Mouse (Mus musculus): ENCODE measurements around the gene Ap1b1. TPM values are rescaled to one million over a fixed set of nuclear protein-coding genes. Genes with fewer than 3 reads are reported as not detected.

Ap1b1 gene
- polyA plus RNA-seq, 1 experiment from 2014 or later = 105 TPM

DNA sequence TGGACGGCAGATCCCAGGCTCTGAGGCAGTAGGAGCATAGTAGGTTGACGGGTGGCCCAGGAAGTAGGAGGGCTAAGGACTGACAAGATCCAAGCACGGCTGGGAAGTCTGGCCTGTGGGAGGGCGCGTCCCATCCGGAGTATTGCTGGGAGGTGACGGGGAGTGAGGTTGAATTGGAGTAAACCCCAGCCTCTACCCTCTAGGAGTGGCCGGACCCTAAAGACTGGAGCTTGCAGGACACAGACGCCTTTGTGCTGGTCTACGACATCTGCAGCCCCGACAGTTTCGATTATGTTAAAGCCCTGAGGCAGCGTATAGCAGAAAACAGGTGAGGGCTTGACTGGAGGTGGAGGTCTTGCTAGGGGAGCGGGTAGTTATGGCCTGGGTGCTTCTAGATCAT lies 72.6 kb downstream of the Ap1b1 start:
- H3K36me3 ChIP-seq = no peaks in the 10 kb centered on the region; the same call in 1 of the 2 replicates
- H3K4me1 ChIP-seq (replicated peaks) = peaks cover 56% of the 10 kb centered on the region
- no peak overlapping the region for H3K27ac ChIP-seq (replicated peaks)
- H3K4me3 ChIP-seq = no peak overlapping the region
- no peaks in the 10 kb centered on the region for H3K9me3 ChIP-seq
- WGBS = 28% methylated on average over 14 of the region's 14 CpGs
- no peak for ATAC-seq (ENCODE audit: low FRiP score, low read depth)
- H3K9ac ChIP-seq = no peak overlapping the region
- H3K27me3 ChIP-seq = peaks cover 74% of the 10 kb centered on the region
- H3K4me2 ChIP-seq = no peak overlapping the region

- 11% methylated on average over 27 of the region's 27 CpGs for WGBS
- peaks cover 75% of the 10 kb centered on the region for H3K27me3 ChIP-seq
- H3K4me2 ChIP-seq = no peak overlapping the region
- no peak overlapping the region for H3K9ac ChIP-seq
- H3K36me3 ChIP-seq = no peaks in the 10 kb centered on the region; the same call in 1 of the 2 replicates
- H3K4me1 ChIP-seq (replicated peaks) = peaks cover 61% of the 10 kb centered on the region
- no peak overlapping the region for H3K4me3 ChIP-seq
- H3K27ac ChIP-seq (replicated peaks) = no peak overlapping the region
- H3K9me3 ChIP-seq = no peaks in the 10 kb centered on the region
- ATAC-seq (ENCODE audit: low FRiP score, low read depth) = no peak
These were observed 73.1 kb downstream of the Ap1b1 start for GRCm38 (mm10) chr11:5059704-5060156.

DNA sequence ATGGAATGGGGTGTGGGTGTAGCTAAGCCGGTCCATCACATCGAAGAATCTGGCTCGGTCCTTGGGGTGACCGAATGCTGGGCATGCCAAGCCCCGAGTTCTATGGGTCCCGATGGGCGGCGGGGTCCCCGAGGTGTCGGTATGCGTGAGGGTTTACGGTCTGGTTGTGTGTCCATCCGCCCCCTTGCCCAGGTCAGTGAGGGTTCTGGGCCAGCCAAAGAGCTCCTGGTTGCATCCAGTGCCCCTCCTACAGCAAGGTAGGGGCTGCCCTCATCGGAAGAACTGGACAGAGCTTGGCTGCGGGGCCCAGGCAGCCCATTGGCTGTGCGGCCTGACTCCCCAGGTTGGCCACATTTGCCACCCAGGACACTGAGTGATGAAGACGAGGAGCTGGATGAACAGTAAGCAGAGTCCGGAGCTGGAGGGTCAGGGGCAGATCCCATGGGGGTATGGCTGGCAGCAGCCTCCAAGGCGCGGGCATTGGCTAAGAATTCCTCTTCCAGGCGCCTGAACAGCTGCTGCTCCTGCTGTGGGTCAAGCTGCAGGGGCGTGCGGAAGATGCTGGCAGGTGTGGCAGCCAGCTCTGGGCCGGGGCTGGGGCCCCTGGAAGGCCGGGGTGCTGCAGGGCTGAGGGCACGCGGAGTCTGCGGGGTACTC lies 74.3 kb downstream of the Ap1b1 start:
- Histone ChIP-seq H3K4me1 (replicated peaks) (peaks cover 62% of the 10 kb centered on the region), H3K27me3 (peaks cover 69% of the 10 kb centered on the region), H3K4me3 (peak overlapping the region; percentile 28; the same call in 1 of the 2 replicates), H3K9me3 (no peaks in the 10 kb centered on the region), H3K27ac (replicated peaks) (no peak overlapping the region), H3K9ac (no peak overlapping the region), H3K36me3 (no peaks in the 10 kb centered on the region; the same call in 1 of the 2 replicates), H3K4me2 (peak overlapping the region; percentile 52)
- WGBS = 54% methylated on average over 27 of the region's 28 CpGs
- ATAC-seq (ENCODE audit: low FRiP score, low read depth) = no peak

- ATAC-seq (ENCODE audit: low FRiP score, low read depth) = no peak
- H3K27ac ChIP-seq (replicated peaks) = no peak overlapping the region
- peaks cover 64% of the 10 kb centered on the region for H3K27me3 ChIP-seq
- peak overlapping the region; percentile 28 for H3K4me3 ChIP-seq
- peaks cover 57% of the 10 kb centered on the region for H3K4me1 ChIP-seq (replicated peaks)
- H3K9me3 ChIP-seq = no peaks in the 10 kb centered on the region
- peak overlapping the region; percentile 52 for H3K4me2 ChIP-seq
- H3K9ac ChIP-seq = 0 out of 2 replicates have a peak overlapping the region, but pooled peaks have one; percentile 10
- 4% methylated on average over 57 of the region's 62 CpGs for WGBS
- no peaks in the 10 kb centered on the region; the same call in 1 of the 2 replicates for H3K36me3 ChIP-seq
These were observed 75.0 kb downstream of the Ap1b1 start for GRCm38 (mm10) chr11:5061413-5062139.

DNA sequence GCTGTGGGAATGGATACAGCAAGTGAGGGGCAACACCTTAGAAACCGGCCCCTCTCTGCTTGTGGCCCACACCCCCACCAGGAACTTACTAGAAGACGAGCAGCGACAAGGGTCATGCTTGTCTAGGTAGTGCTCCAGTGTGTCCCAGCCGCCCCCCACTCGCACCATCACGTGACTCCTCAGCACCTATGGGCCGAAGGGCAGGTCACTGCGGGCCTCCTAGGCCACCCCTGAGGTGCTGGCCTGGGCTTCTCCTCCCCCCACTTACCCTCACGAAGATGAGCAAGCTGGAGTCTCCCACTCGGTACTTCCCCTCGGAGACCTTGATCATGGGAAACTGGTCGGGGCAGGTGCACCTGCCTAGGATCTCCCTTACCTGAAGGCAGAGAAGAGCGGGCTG lies 75.7 kb downstream of the Ap1b1 start:
- peak overlapping the region; percentile 28 for H3K4me3 ChIP-seq
- no peak overlapping the region for H3K27ac ChIP-seq (replicated peaks)
- H3K9ac ChIP-seq = no peak overlapping the region
- H3K36me3 ChIP-seq = no peaks in the 10 kb centered on the region; the same call in 1 of the 2 replicates
- WGBS = 20% methylated on average over 13 of the region's 13 CpGs
- no peak for ATAC-seq (ENCODE audit: low FRiP score, low read depth)
- H3K27me3 ChIP-seq = peaks cover 57% of the 10 kb centered on the region
- peak overlapping the region; percentile 52 for H3K4me2 ChIP-seq
- H3K9me3 ChIP-seq = no peaks in the 10 kb centered on the region
- peaks cover 57% of the 10 kb centered on the region for H3K4me1 ChIP-seq (replicated peaks)

DNA sequence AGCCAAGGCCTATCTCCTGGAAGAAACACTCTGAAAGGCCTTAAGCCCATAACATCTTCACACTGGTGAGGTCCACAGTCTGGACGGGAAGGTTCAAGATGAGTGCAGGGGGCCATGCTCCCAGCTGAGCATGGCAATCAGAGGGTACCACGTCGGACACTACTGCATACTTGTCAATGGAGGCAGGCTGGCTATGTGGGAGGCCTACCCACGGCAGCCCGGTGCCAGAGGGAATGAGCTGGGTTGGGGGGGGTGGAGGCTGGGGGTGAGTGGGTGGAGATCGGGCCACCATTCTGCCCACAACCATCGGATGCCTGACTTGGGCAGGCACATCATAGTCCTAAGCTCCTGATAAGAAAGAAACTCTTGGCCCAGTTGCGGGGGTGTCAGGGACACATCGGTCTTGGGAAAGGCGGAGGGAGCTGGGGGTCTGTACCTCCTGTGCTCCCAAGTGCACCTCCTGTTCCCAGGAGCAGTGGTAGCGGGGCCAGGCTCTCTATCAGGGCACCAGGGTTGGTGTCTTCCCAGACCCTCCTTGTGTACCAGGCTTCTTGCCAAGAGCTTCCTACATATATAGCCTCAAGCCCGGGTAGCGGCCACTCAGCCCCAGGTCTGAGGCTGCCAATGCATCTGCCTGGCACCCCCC lies 76.4 kb downstream of the Ap1b1 start:
- Histone ChIP-seq H3K4me2 (peak overlapping the region; percentile 99; the same call in 1 of the 2 replicates), H3K4me1 (replicated peaks) (peaks cover 53% of the 10 kb centered on the region), H3K4me3 (peak overlapping the region; percentile 97), H3K9me3 (no peaks in the 10 kb centered on the region), H3K27ac (replicated peaks) (no peak overlapping the region), H3K27me3 (peaks cover 53% of the 10 kb centered on the region), H3K36me3 (peaks cover 2% of the 10 kb centered on the region), H3K9ac (no peak overlapping the region)
- ATAC-seq (ENCODE audit: low FRiP score, low read depth) = no peak
- 67% methylated on average over 13 of the region's 13 CpGs for WGBS

- ATAC-seq (ENCODE audit: low FRiP score, low read depth) = 0 out of 2 replicates have a peak, but pooled peaks have one; percentile 1
- H3K9me3 ChIP-seq = no peaks in the 10 kb centered on the region
- no peak overlapping the region for H3K27ac ChIP-seq (replicated peaks)
- peaks cover 53% of the 10 kb centered on the region for H3K27me3 ChIP-seq
- 44% methylated on average over 31 of the region's 31 CpGs for WGBS
- peaks cover 48% of the 10 kb centered on the region for H3K4me1 ChIP-seq (replicated peaks)
- H3K9ac ChIP-seq = peak overlapping the region; percentile 81
- peak overlapping the region; percentile 97 for H3K4me3 ChIP-seq
- peak overlapping the region; percentile 99 for H3K4me2 ChIP-seq
- H3K36me3 ChIP-seq = peaks cover 10% of the 10 kb centered on the region
These were observed 77.1 kb downstream of the Ap1b1 start for GRCm38 (mm10) chr11:5063561-5064281.

DNA sequence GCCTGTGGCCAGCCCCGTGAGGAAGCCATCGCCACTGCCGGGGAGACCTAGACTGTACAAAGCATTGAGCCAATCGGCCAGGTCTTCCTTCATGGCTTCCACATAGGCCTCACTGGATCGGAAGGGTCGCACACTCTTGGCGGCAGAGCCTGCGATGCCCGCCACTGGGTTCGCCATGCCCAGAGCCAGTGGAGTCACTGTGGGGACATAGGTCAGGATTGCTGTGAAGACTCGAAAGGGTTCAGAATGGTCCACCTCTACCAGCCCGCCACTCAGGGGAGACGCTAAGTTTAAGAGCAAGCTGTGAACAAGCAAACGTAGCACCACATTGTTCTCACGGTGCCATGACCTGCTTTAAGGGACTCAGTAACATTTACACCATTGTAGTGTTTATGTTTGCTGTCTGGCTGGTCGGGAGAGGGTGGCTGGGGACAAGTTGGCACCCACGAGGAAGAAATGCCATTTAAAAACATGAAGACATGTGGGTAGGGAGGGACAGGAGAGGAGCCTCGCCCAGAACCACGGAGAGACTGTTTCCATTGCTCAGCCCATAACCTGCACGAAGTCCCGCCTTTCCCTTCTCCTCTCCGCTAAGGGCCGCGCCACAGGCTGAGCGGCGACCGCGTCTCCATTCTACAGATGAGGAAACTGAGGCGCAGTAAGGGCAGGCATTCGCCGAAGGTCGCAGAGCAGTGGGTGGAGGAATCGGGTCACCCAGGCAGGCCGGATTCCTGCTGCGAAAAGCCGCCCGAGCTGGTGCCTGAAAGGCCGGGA lies 77.8 kb downstream of the Ap1b1 start:
- no peak overlapping the region for H3K27ac ChIP-seq (replicated peaks)
- 10% methylated on average over 38 of the region's 38 CpGs for WGBS
- peaks cover 48% of the 10 kb centered on the region for H3K4me1 ChIP-seq (replicated peaks)
- H3K4me3 ChIP-seq = peak overlapping the region; percentile 97
- peaks cover 17% of the 10 kb centered on the region for H3K36me3 ChIP-seq
- H3K27me3 ChIP-seq = peaks cover 45% of the 10 kb centered on the region
- ATAC-seq (ENCODE audit: low FRiP score, low read depth) = peak; percentile 1; the same call in 1 of the 2 replicates
- no peaks in the 10 kb centered on the region for H3K9me3 ChIP-seq
- H3K9ac ChIP-seq = peak overlapping the region; percentile 81
- peak overlapping the region; percentile 99 for H3K4me2 ChIP-seq

DNA sequence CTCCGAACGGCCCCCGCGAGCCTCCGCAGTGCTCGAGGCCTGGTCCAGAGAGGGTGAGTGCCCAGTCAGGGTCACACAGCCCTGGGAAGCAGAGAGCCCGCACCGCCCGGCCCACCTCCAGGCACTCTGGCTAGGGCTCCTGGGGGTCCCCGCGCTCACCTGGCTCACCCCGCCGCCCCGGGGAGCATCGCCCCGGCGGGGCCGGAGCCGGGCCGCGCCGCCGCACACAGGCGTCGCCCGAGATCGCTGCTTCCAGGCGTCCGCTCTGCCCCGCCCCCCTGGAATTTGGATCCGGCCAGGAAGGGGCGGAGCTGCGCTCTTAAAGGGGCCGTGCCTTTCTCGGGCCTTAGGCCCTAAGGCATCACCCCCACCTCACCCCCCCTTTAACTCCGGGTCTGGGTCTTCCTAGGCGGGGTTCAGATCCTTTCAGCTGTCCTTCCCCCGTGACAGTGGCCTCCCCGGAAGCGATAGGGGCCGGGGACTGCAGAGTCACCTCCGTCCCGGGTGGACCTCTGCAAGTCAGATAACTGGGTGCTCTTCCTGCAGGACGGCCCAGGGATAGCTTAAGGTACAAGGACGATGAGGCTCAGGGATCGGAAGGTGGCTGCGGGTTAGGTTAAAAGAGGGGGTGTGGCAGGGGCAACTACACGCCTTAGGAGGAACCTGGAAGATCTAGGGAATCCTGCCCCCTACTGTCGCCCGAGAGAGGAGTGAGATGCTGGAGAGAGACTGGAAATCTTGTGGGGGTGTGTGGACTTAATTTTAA lies 78.6 kb downstream of the Ap1b1 start, which contains the start of gene Gas2l1:
Gene Gas2l1 (minus strand): TSS at position 272 of the 766 bp plus-strand sequence.
- H3K36me3 ChIP-seq = peaks cover 22% of the 10 kb centered on the region
- H3K27ac ChIP-seq (replicated peaks) = peak within 1 kb of the TSS; percentile 65; the same call in 1 of the 2 replicates
- H3K4me1 ChIP-seq (replicated peaks) = peaks cover 44% of the 10 kb centered on the region
- H3K4me3 ChIP-seq = peak within 1 kb of the TSS; percentile 97
- peak within 1 kb of the TSS; percentile 81 for H3K9ac ChIP-seq
- H3K9me3 ChIP-seq = no peaks in the 10 kb centered on the region
- peaks cover 37% of the 10 kb centered on the region for H3K27me3 ChIP-seq
- peak within 1 kb of the TSS; percentile 99 for H3K4me2 ChIP-seq
- WGBS = under 1% methylated on average over 50 of the region's 50 CpGs
- ATAC-seq (ENCODE audit: low FRiP score, low read depth) = peak; percentile 87

DNA sequence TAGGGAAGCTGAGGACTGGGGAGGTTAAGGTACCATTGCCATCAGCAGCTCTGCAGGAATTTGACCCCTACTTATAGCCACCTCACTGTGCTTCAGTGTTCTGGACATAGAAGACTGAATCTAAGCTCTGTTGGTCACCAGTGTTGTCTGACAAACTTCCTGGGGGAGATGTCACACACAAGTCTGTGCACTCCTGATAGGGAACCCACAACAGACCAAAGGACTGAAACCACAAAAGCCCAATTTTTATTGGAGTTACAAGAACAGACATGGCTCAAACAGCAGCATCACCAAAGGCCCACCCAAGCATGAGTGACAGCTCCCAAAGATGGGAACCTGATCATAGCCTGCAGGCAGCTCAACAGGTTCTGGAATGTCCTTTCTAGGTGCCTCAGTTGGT lies 80.4 kb downstream of the Ap1b1 start:
- Histone ChIP-seq H3K4me1 (replicated peaks) (peaks cover 29% of the 10 kb centered on the region), H3K4me2 (no peak overlapping the region), H3K27me3 (peaks cover 20% of the 10 kb centered on the region), H3K9me3 (no peaks in the 10 kb centered on the region), H3K27ac (replicated peaks) (no peak overlapping the region), H3K4me3 (no peak overlapping the region), H3K9ac (no peak overlapping the region), H3K36me3 (peaks cover 39% of the 10 kb centered on the region)
- ATAC-seq (ENCODE audit: low FRiP score, low read depth) = no peak
